ENCODE assay signal across 8 mouse cellular contexts in the genomic region with DNA sequence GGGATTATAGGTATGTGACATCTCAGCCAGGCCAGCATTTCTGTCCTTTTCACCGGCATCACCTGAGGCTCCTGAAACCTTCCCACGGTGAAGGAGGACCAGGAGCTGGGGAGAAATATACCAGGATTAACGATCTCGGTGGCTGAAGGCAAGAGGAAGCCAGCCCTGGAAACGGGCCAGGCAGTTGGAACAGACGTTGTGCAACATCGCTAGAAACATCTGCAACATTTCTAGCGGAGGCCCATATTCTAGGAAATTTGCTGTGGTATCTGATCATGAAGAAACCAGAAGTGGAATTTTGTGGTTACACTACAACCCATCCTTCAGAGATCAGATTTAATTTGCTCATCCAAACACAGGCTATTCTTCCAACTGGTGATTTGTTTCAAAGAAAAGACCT. TPM values are rescaled to one million over a fixed set of nuclear protein-coding genes. Genes with fewer than 3 reads are reported as not detected.
A peak's percentile ranks its signal among the peaks of the same experiment; 100 is the strongest.
DNase-seq lines count a peak whose midpoint lies in the region; ATAC-seq and TF ChIP-seq lines count a peak whose summit lies in the region.

No protein-coding gene starts in this region.

- ATAC-seq in kidney, postnatal 0 days (replicated peaks; ENCODE audit: low FRiP score, low read depth) = no peak
- ATAC-seq in kidney, embryonic 16.5 days (ENCODE audit: low FRiP score, low TSS enrichment) = no peak

- no peaks in the 10 kb centered on the region for H3K36me3 ChIP-seq in kidney, postnatal 0 days (ENCODE audit: insufficient read depth, low read length)
- H3K36me3 ChIP-seq in kidney, embryonic 16.5 days (ENCODE audit: insufficient read depth, low read length) = no peaks in the 10 kb centered on the region
- H3K36me3 ChIP-seq in liver, adult 2 months (ENCODE audit: control insufficient read depth, insufficient read depth, low read length) = no peaks in the 10 kb centered on the region
- H3K36me3 ChIP-seq in forebrain, embryonic 10.5 days (replicated peaks) = no peaks in the 10 kb centered on the region

- no peak for TF ChIP-seq CTCF in kidney, postnatal 0 days (IDR thresholded peaks at IDR 0.05; ENCODE audit: low read depth)
- no peak for TF ChIP-seq CTCF in liver, adult 2 months (IDR thresholded peaks at IDR 0.05; ENCODE audit: low read depth, low read length)

- H3K79me2 ChIP-seq in liver, adult 2 months (ENCODE audit: control insufficient read depth, insufficient read depth, low read length) = peaks cover 10% of the 10 kb centered on the region; the same call in 1 of the 2 replicates

- no peak overlapping the region for H3K27ac ChIP-seq in kidney, postnatal 0 days
- no peak overlapping the region for H3K27ac ChIP-seq in kidney, embryonic 16.5 days (ENCODE audit: low read length)
- H3K27ac ChIP-seq in liver, adult 2 months (replicated peaks; ENCODE audit: insufficient read depth, low read depth, low read length) = no peak overlapping the region
- H3K27ac ChIP-seq in forebrain, embryonic 10.5 days = no peak overlapping the region

- peaks cover 14% of the 10 kb centered on the region; the same call in 1 of the 2 replicates for H3K4me1 ChIP-seq in kidney, postnatal 0 days (replicated peaks; ENCODE audit: insufficient read depth, low read length)
- peaks cover 43% of the 10 kb centered on the region for H3K4me1 ChIP-seq in kidney, embryonic 16.5 days (ENCODE audit: insufficient read depth, low read length)
- peaks cover 12% of the 10 kb centered on the region for H3K4me1 ChIP-seq in liver, adult 2 months (ENCODE audit: control insufficient read depth, insufficient read depth, low read length)
- peaks cover 66% of the 10 kb centered on the region for H3K4me1 ChIP-seq in forebrain, embryonic 10.5 days

- WGBS in kidney, postnatal 0 days = 31% methylated on average over 8 of the region's 8 CpGs
- WGBS in kidney, embryonic 16.5 days = 36% methylated on average over 8 of the region's 8 CpGs
- 9% methylated on average over 8 of the region's 8 CpGs for WGBS in liver, adult 2 months
- WGBS in forebrain, embryonic 10.5 days = 85% methylated on average over 8 of the region's 8 CpGs

- H3K4me2 ChIP-seq in kidney, postnatal 0 days (ENCODE audit: low read length) = no peak overlapping the region
- H3K4me2 ChIP-seq in kidney, embryonic 16.5 days (replicated peaks; ENCODE audit: low read depth, low read length) = no peak overlapping the region

- DNase-seq in kidney, postnatal 0 days (ENCODE audit: low spot score) = peak; percentile 81
- DNase-seq in NIH3T3 (ENCODE audit: low read depth) = peak; percentile 98
- peak; percentile 88 for DNase-seq in gastrocnemius, postnatal 10 days
- DNase-seq in liver, adult 2 months (ENCODE audit: extremely low read depth, low read depth, low spot score) = peak; percentile 81
- DNase-seq in ovary, postnatal 10 days (ENCODE audit: low spot score) = peak; percentile 33
- no peak for DNase-seq in embryo, embryonic 10.5 days (ENCODE audit: low spot score)
- no peak for DNase-seq in forebrain, embryonic 10.5 days (ENCODE audit: extremely low spot score, low spot score)

- no peak for TF ChIP-seq POLR2A in liver, adult 2 months (IDR thresholded peaks at IDR 0.05; ENCODE audit: extremely low read depth, insufficient read depth, low read length)

- no peak overlapping the region for H3K4me3 ChIP-seq in kidney, postnatal 0 days (replicated peaks; ENCODE audit: low read depth, low read length)
- H3K4me3 ChIP-seq in kidney, embryonic 16.5 days (ENCODE audit: low read length) = no peak overlapping the region
- H3K4me3 ChIP-seq in liver, adult 2 months (ENCODE audit: insufficient read depth, low read depth, low read length) = no peak overlapping the region
- no peak overlapping the region for H3K4me3 ChIP-seq in forebrain, embryonic 10.5 days

- H3K9me3 ChIP-seq in kidney, postnatal 0 days (replicated peaks; ENCODE audit: low read length) = no peaks in the 10 kb centered on the region
- H3K9me3 ChIP-seq in kidney, embryonic 16.5 days (ENCODE audit: low read length) = no peaks in the 10 kb centered on the region
- no peaks in the 10 kb centered on the region for H3K9me3 ChIP-seq in forebrain, embryonic 10.5 days

- no peaks in the 10 kb centered on the region for H3K27me3 ChIP-seq in kidney, postnatal 0 days (ENCODE audit: insufficient read depth, low read length)
- H3K27me3 ChIP-seq in kidney, embryonic 16.5 days (ENCODE audit: insufficient read depth, low read length) = no peaks in the 10 kb centered on the region
- no peaks in the 10 kb centered on the region for H3K27me3 ChIP-seq in liver, adult 2 months (ENCODE audit: control insufficient read depth, insufficient read depth, low read length)
- no peaks in the 10 kb centered on the region for H3K27me3 ChIP-seq in forebrain, embryonic 10.5 days (ENCODE audit: poor library complexity, severe bottlenecking)

- no peak overlapping the region for H3K9ac ChIP-seq in kidney, postnatal 0 days (ENCODE audit: low read depth, low read length)
- no peak overlapping the region for H3K9ac ChIP-seq in kidney, embryonic 16.5 days (replicated peaks; ENCODE audit: low read length)
- no peak overlapping the region for H3K9ac ChIP-seq in liver, adult 2 months (ENCODE audit: low read depth, low read length)

RNA-seq across cellular contexts. Expression of gene Uck2, which starts 38.1 kb away (rescaled TPM):
- polyA plus RNA-seq in kidney, postnatal 0 days (2015; fragmentation: Nextera tagmentation; extraction: Ambion mirVana) = 50.9 and 51.0 TPM in 2 replicates
- 67.7 and 72.3 TPM in 2 replicates for polyA plus RNA-seq in kidney, embryonic 16.5 days (2015; fragmentation: Nextera tagmentation; extraction: Ambion mirVana)
- 10 to 100 TPM; 25.1 to 32.1 TPM for total RNA-seq in gastrocnemius, postnatal 10 days (2021)
- total RNA-seq in liver, adult 2 months (2014; rRNA removed) = 7.0 and 7.2 TPM in 2 replicates
- polyA plus RNA-seq in liver, adult 2 months (2012; rRNA removed) = 7.3 and 9.7 TPM in 2 replicates
- polyA plus RNA-seq in forebrain, embryonic 10.5 days (2016; fragmentation: Nextera tagmentation; extraction: Ambion mirVana) = 135 TPM in 2 replicates

Comparison
In these comparisons a context has a peak if more than half of its experiments do, and no peak if none do; other contexts are left out.
1. DNase-seq: peak in kidney, postnatal 0 days (single experiment), NIH3T3 (single experiment), gastrocnemius, postnatal 10 days (single experiment), liver, adult 2 months (single experiment) and ovary, postnatal 10 days (single experiment); none in embryo, embryonic 10.5 days (single experiment) and forebrain, embryonic 10.5 days (single experiment).